Mouse (Mus musculus): Measurements from ENCODE around the gene Srp68. TPM values are rescaled to one million over a fixed set of nuclear protein-coding genes. Genes with fewer than 3 reads are reported as not detected.
A peak's percentile ranks its signal among the peaks of the same experiment; 100 is the strongest.

Gene Srp68
- 37.2 and 40.2 TPM in 2 replicates for polyA plus RNA-seq (2015; fragmentation: Nextera tagmentation; extraction: Ambion mirVana)

DNA sequence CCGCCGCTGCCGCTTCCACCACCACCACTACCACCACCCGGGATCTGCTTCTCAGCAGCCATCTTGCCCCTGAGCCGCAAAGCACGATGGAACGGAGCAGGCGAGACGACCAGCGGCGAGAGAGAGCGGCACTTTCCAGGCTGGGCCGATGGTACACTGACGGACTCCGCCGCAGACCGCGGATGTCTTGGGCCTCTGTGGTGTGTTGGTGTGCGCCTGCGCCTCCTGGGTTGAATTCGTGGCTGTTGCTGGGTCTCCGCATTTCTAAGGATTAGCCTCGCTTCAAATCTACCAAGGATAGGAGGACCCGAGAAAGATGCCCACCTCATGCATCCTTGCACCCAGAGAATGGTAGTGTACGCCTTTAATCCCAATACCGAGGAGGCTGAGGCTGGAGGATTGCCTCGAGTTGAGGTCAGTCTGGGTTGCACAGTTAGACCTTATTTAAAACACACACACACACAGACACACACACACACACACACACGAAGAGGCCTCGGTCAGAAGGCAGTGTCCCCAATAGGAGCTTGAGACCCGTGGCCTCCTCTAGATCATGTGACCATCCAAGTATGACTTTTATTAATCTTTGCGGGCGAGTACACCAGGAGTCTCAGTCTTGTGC, at the start of gene Srp68:
Gene Srp68, minus strand, starts transcription at position 173 of the 622 bp plus-strand sequence.
- 1% methylated on average over 32 of the region's 32 CpGs for WGBS (ENCODE audit: insufficient replicate concordance)
- peaks cover 26% of the 10 kb centered on the region for H3K36me3 ChIP-seq (replicated peaks)
- H3K27me3 ChIP-seq: peaks cover 5% of the 10 kb centered on the region; the same call in 1 of the 2 replicates
- peak within 1 kb of the TSS; percentile 89 for H3K4me3 ChIP-seq (replicated peaks)
- peak within 1 kb of the TSS; percentile 84 for H3K9ac ChIP-seq
- H3K27ac ChIP-seq (replicated peaks): peak within 1 kb of the TSS; percentile 73
- ATAC-seq (ENCODE audit: insufficient read depth): peak; percentile 94
- H3K4me1 ChIP-seq (replicated peaks): peaks cover 29% of the 10 kb centered on the region
- no peaks in the 10 kb centered on the region for H3K9me3 ChIP-seq (replicated peaks)
- H3K4me2 ChIP-seq: peak within 1 kb of the TSS; percentile 92

DNA sequence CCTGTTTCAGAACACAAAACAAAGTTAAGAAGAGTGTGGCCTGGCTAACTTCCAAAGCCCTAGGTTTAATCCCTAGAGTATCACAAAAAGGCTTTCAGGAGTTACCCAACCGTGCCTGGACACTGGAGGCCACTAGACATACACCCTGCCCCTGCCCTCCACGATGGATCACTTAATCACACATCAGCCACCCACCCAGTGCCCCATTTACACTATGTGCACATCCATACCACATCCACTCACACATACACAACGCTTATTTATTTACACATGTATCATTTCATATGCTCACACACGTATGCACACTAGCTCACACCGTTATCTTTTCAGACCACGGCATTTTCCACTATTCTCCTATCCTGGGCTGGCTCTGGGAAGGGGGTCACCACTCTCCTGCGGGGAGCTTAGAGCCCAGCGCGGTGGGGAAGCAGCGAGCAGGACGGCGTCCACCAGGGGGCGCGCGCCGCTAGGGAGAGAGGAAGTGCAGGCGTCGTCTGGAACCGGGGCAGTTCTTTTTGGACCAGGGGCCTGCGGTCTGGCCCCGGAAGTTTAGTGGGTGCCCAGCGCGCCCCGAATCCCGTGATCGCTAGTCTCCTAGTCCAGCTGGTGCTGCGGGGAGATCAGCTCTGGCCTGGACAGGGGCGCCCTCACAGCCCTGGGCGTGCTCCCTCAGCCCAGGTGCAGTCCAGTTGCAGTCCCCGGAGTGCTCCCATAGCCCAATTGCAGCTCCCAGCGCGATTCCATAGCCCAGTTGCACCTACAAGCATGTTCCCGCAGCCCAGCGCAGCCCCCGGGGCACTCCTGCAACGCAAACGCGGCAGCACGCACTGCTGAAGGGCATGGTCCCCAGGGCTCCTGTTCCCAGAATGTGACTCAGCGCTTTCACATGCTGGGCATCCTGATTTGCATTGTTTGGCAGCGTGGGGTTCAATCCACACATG, 45.0 kb upstream of the Srp68 start:
- H3K27me3 ChIP-seq: 0 out of 2 replicates have a peak, but pooled peaks cover 7% of the 10 kb centered on the region
- peak overlapping the region; percentile 85 for H3K4me2 ChIP-seq
- 1% methylated on average over 41 of the region's 41 CpGs for WGBS (ENCODE audit: insufficient replicate concordance)
- H3K9me3 ChIP-seq (replicated peaks): no peaks in the 10 kb centered on the region
- no peaks in the 10 kb centered on the region for H3K36me3 ChIP-seq (replicated peaks)
- peak overlapping the region; percentile 47 for H3K4me3 ChIP-seq (replicated peaks)
- peaks cover 13% of the 10 kb centered on the region for H3K4me1 ChIP-seq (replicated peaks)
- peak; percentile 68 for ATAC-seq (ENCODE audit: insufficient read depth)
- no peak overlapping the region for H3K27ac ChIP-seq (replicated peaks)
- H3K9ac ChIP-seq: peak overlapping the region; percentile 33

GRCm38 (mm10) chr11:116312359-116312758, 38.3 kb upstream of the Srp68 start:
- ATAC-seq (ENCODE audit: insufficient read depth): no peak
- peaks cover 21% of the 10 kb centered on the region for H3K4me1 ChIP-seq (replicated peaks)
- no peaks in the 10 kb centered on the region for H3K9me3 ChIP-seq (replicated peaks)
- no peak overlapping the region for H3K4me3 ChIP-seq (replicated peaks)
- H3K36me3 ChIP-seq (replicated peaks): no peaks in the 10 kb centered on the region
- H3K9ac ChIP-seq: no peak overlapping the region
- H3K4me2 ChIP-seq: no peak overlapping the region
- no peak overlapping the region for H3K27ac ChIP-seq (replicated peaks)
- WGBS (ENCODE audit: insufficient replicate concordance): 60% methylated on average over 8 of the region's 8 CpGs
- no peaks in the 10 kb centered on the region for H3K27me3 ChIP-seq

- peaks cover 30% of the 10 kb centered on the region for H3K4me1 ChIP-seq (replicated peaks)
- H3K9ac ChIP-seq: no peak overlapping the region
- no peak for ATAC-seq (ENCODE audit: insufficient read depth)
- no peaks in the 10 kb centered on the region for H3K36me3 ChIP-seq (replicated peaks)
- no peak overlapping the region for H3K4me2 ChIP-seq
- WGBS (ENCODE audit: insufficient replicate concordance): 71% methylated on average over 8 of the region's 8 CpGs
- no peaks in the 10 kb centered on the region for H3K27me3 ChIP-seq
- H3K27ac ChIP-seq (replicated peaks): no peak overlapping the region
- no peaks in the 10 kb centered on the region for H3K9me3 ChIP-seq (replicated peaks)
- H3K4me3 ChIP-seq (replicated peaks): no peak overlapping the region
Observed at GRCm38 (mm10) chr11:116311169-116311568, 37.2 kb upstream of the Srp68 start.

DNA sequence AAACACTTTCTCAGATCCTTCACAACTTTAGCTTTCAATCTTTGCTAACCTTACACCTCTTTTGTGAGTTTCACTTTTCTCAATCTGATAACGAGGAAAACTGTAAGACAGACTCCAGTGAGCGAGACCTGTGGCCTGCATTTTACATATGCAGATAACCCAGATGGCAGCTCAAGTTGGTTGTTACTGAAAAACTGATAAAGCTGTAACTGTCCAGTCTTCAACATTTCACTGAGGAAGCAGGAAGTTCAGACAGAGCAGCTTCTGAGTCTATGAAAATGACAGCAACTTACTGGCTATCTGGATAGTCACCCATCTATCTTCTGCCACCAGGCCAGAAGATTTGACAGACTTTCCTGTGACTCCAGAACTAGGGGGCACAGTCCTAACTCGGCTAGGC, 35.6 kb upstream of the Srp68 start:
- H3K36me3 ChIP-seq (replicated peaks): peaks cover 8% of the 10 kb centered on the region
- H3K9me3 ChIP-seq (replicated peaks): no peaks in the 10 kb centered on the region
- H3K4me1 ChIP-seq (replicated peaks): peaks cover 37% of the 10 kb centered on the region
- H3K27ac ChIP-seq (replicated peaks): peak overlapping the region; percentile 69
- no peak overlapping the region for H3K9ac ChIP-seq
- no peak for ATAC-seq (ENCODE audit: insufficient read depth)
- no peak overlapping the region for H3K4me3 ChIP-seq (replicated peaks)
- H3K4me2 ChIP-seq: no peak overlapping the region
- H3K27me3 ChIP-seq: no peaks in the 10 kb centered on the region
- WGBS (ENCODE audit: insufficient replicate concordance): 17% methylated on average over 3 of the region's 3 CpGs

DNA sequence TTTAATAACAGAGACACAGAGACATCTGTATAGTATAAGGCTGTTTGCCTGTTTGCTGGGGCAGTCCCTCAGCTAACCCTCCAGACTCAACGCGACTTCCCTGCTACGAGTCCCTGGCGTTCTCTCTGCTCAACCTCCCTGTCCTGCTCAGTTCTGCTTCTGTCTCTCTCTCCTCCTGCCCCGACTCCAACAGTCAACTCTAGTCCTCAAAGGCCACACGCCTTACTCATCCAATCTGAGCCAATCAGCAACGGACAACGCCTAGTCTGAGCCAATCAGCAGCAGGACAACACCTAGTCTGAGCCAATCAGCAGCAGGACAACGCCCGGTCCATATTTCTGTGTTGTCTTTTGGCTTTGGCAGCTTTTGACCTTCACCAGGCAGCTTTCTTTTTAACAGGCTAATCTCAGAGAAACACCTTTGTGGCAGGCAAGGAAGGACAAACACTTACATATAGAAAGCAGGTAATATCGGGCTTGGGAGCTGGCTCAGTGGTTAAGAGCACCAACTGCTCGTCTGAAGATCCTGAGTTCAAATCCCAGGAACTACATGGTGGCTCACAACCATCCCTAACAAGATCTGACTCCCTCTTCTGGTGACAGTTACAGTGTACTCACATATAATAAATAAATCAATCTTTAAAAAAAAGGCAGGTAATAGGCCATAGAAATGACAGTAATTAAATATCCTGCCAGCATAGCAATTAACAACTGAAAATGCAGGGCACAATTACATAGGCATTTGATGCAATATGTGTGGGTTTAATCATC, 33.9 kb upstream of the Srp68 start:
- Histone ChIP-seq H3K27ac (replicated peaks) (peak overlapping the region; percentile 75), H3K4me3 (replicated peaks) (no peak overlapping the region)

DNA sequence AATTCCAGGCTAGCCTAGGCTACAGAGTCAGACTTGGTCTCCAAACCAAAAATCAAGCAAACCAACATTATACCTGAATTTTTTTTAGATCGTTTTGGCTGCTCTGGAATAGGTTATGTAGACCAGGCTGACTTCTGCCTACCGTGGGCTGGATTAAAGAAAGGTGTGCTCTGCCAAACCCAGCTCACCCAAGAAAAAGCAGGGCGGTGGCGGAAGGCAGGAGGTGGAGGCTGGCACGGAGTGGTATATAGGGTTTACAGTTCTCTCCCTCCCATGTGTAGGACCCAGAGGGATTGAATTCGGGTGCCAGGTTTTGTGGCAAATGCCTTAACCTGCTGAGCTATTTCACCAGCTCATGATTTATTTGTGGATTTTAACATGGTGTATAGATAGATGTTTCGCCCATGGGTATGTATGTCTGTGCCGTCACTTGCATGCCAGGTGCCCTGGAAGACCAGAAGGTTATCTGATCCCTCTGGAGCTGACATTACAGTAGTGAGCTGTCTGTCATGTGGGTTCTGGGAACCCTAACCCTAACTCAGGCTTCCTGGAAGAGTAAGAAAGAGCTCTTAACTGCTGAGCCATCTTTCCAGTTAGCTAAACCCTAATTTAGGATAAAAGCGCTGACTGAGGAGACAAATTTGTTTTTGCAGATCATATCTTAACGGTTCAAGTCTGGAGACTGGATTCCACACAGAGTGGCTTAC, 33.2 kb upstream of the Srp68 start, which contains the start of gene Exoc7:
Gene Exoc7, minus strand, starts transcription at position 215 of the 707 bp plus-strand sequence.
- Histone ChIP-seq H3K4me3 (replicated peaks) (peak within 1 kb of the TSS; percentile 79), H3K27me3 (no peaks in the 10 kb centered on the region), H3K9me3 (replicated peaks) (no peaks in the 10 kb centered on the region), H3K4me2 (peak within 1 kb of the TSS; percentile 86), H3K36me3 (replicated peaks) (peaks cover 31% of the 10 kb centered on the region), H3K27ac (replicated peaks) (peak within 1 kb of the TSS; percentile 75), H3K9ac (peak within 1 kb of the TSS; percentile 72), H3K4me1 (replicated peaks) (peaks cover 37% of the 10 kb centered on the region)
- ATAC-seq (ENCODE audit: insufficient read depth): no peak
- 57% methylated on average over 10 of the region's 10 CpGs for WGBS (ENCODE audit: insufficient replicate concordance)

More for the DNA sequence above, 33.9 kb upstream of the Srp68 start:
- H3K9ac ChIP-seq: no peak overlapping the region
- no peaks in the 10 kb centered on the region for H3K27me3 ChIP-seq
- WGBS (ENCODE audit: insufficient replicate concordance): 57% methylated on average over 12 of the region's 12 CpGs
- peaks cover 37% of the 10 kb centered on the region for H3K4me1 ChIP-seq (replicated peaks)
- peak; percentile 73 for ATAC-seq (ENCODE audit: insufficient read depth)
- no peaks in the 10 kb centered on the region for H3K9me3 ChIP-seq (replicated peaks)
- peaks cover 24% of the 10 kb centered on the region for H3K36me3 ChIP-seq (replicated peaks)
- H3K4me2 ChIP-seq: peak overlapping the region; percentile 86

GRCm38 (mm10) chr11:116306126-116306982, 32.3 kb upstream of the Srp68 start:
- H3K27ac ChIP-seq (replicated peaks): peak overlapping the region; percentile 75
- peaks cover 37% of the 10 kb centered on the region for H3K4me1 ChIP-seq (replicated peaks)
- H3K36me3 ChIP-seq (replicated peaks): peaks cover 39% of the 10 kb centered on the region
- peak overlapping the region; percentile 86 for H3K4me2 ChIP-seq
- H3K4me3 ChIP-seq (replicated peaks): peak overlapping the region; percentile 79
- ATAC-seq (ENCODE audit: insufficient read depth): peak; percentile 79
- no peaks in the 10 kb centered on the region for H3K27me3 ChIP-seq
- H3K9ac ChIP-seq: peak overlapping the region; percentile 72
- 2% methylated on average over 53 of the region's 53 CpGs for WGBS (ENCODE audit: insufficient replicate concordance)
- H3K9me3 ChIP-seq (replicated peaks): no peaks in the 10 kb centered on the region

DNA sequence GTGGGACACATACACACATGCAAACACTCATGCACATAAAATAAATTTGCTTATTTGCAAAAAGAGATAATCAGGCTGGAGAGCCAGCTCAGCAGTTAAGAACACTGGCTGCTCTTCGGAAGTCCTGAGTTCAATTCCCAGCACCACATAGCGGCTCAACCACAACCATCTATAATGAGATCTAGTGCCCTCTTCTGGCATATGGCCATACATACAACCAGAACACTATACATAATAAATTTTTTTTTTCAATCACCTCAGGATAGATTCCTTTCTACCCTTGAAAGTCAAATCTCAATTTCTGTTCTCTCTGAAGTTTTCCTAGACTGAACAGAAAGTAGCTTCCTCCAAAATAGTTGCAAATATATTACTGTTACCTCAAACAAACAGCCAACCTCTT, 31.4 kb upstream of the Srp68 start:
- peak overlapping the region; percentile 79; the same call in 1 of the 2 replicates for H3K4me3 ChIP-seq (replicated peaks)
- no peaks in the 10 kb centered on the region for H3K27me3 ChIP-seq
- no peak overlapping the region for H3K27ac ChIP-seq (replicated peaks)
- no peak overlapping the region for H3K9ac ChIP-seq
- H3K4me2 ChIP-seq: peak overlapping the region; percentile 86
- WGBS (ENCODE audit: insufficient replicate concordance): 89% methylated on average over 2 of the region's 2 CpGs
- peaks cover 37% of the 10 kb centered on the region for H3K4me1 ChIP-seq (replicated peaks)
- ATAC-seq (ENCODE audit: insufficient read depth): no peak
- peaks cover 48% of the 10 kb centered on the region for H3K36me3 ChIP-seq (replicated peaks)
- H3K9me3 ChIP-seq (replicated peaks): no peaks in the 10 kb centered on the region

Data from liver, embryonic 15.5 days (tissue).